Mouse (Mus musculus): ENCODE data around the gene Fbln7. TPM values are rescaled to one million over a fixed set of nuclear protein-coding genes. Genes with fewer than 3 reads are reported as not detected.

Gene Fbln7
- polyA plus RNA-seq, 1 experiment: 0.09 TPM

GRCm38 (mm10) chr2:128850036-128850435 lies 12.7 kb upstream of the Fbln7 start:
- no peak for TF ChIP-seq FOSL1 (IDR thresholded peaks at IDR 0.05; ENCODE audit: insufficient read depth, low read length, poor library complexity, severe bottlenecking)
- TF ChIP-seq MYOG (IDR thresholded peaks at IDR 0.05; ENCODE audit: control insufficient read depth, extremely low read depth, insufficient read length): no peak
- TF ChIP-seq MYOD1 (IDR thresholded peaks at IDR 0.05; ENCODE audit: control insufficient read depth, insufficient read length, low read depth): no peak
- TF ChIP-seq CTCF (IDR thresholded peaks at IDR 0.05; ENCODE audit: control insufficient read depth, insufficient read depth, insufficient read length): no peak
- no peak for TF ChIP-seq CEBPB (IDR thresholded peaks at IDR 0.05; ENCODE audit: low read depth)
- Histone ChIP-seq H3K36me3 (ENCODE audit: control insufficient read depth, insufficient read depth) (peaks cover 55% of the 10 kb centered on the region), H3ac (ENCODE audit: control insufficient read depth, insufficient read length, low read depth) (no peak overlapping the region), H3K4me3 (ENCODE audit: insufficient read depth, poor library complexity, severe bottlenecking) (no peak overlapping the region), H3K79me3 (ENCODE audit: low read depth) (no peaks in the 10 kb centered on the region), H3K79me2 (ENCODE audit: control insufficient read depth, insufficient read depth) (no peaks in the 10 kb centered on the region), H3K27me3 (ENCODE audit: control insufficient read depth, insufficient read depth, insufficient read length) (no peaks in the 10 kb centered on the region)

- peaks cover 11% of the 10 kb centered on the region for H3K36me3 ChIP-seq (ENCODE audit: control insufficient read depth, insufficient read depth)
- TF ChIP-seq MAX (IDR thresholded peaks at IDR 0.05) (no peak), USF1 (IDR thresholded peaks at IDR 0.05; ENCODE audit: low read depth) (no peak)
- no peaks in the 10 kb centered on the region for H3K79me3 ChIP-seq (ENCODE audit: low read depth)
- no peaks in the 10 kb centered on the region for H3K27me3 ChIP-seq (ENCODE audit: control insufficient read depth, insufficient read depth, insufficient read length)
- no peak overlapping the region for H3ac ChIP-seq (ENCODE audit: control insufficient read depth, insufficient read length, low read depth)
- no peak overlapping the region for H3K4me3 ChIP-seq (ENCODE audit: insufficient read depth, poor library complexity, severe bottlenecking)
- no peaks in the 10 kb centered on the region for H3K79me2 ChIP-seq (ENCODE audit: control insufficient read depth, insufficient read depth)
Measured at GRCm38 (mm10) chr2:128856673-128857072, 6.1 kb upstream of the Fbln7 start.

- Histone ChIP-seq H3K4me3 (ENCODE audit: insufficient read depth, poor library complexity, severe bottlenecking) (no peak overlapping the region), H3K79me2 (ENCODE audit: control insufficient read depth, insufficient read depth) (no peaks in the 10 kb centered on the region), H3K36me3 (ENCODE audit: control insufficient read depth, insufficient read depth) (no peaks in the 10 kb centered on the region), H3K27me3 (ENCODE audit: control insufficient read depth, insufficient read depth, insufficient read length) (peaks cover 3% of the 10 kb centered on the region), H3ac (ENCODE audit: control insufficient read depth, insufficient read length, low read depth) (no peak overlapping the region), H3K79me3 (ENCODE audit: low read depth) (no peaks in the 10 kb centered on the region)
- TF ChIP-seq MYOG (IDR thresholded peaks at IDR 0.05; ENCODE audit: control insufficient read depth, extremely low read depth, insufficient read length) (no peak), FOSL1 (IDR thresholded peaks at IDR 0.05; ENCODE audit: insufficient read depth, low read length, poor library complexity, severe bottlenecking) (no peak), MAX (IDR thresholded peaks at IDR 0.05) (no peak), CTCF (IDR thresholded peaks at IDR 0.05; ENCODE audit: control insufficient read depth, insufficient read depth, insufficient read length) (no peak), USF1 (IDR thresholded peaks at IDR 0.05; ENCODE audit: low read depth) (no peak), MYOD1 (IDR thresholded peaks at IDR 0.05; ENCODE audit: control insufficient read depth, insufficient read length, low read depth) (no peak), CEBPB (IDR thresholded peaks at IDR 0.05; ENCODE audit: low read depth) (no peak)
Measured at GRCm38 (mm10) chr2:128858962-128859361, 3.8 kb upstream of the Fbln7 start.

GRCm38 (mm10) chr2:128859861-128860260 lies 2.9 kb upstream of the Fbln7 start:
- TF ChIP-seq CTCF (IDR thresholded peaks at IDR 0.05; ENCODE audit: control insufficient read depth, insufficient read depth, insufficient read length) (no peak), MAX (IDR thresholded peaks at IDR 0.05) (no peak), MYOD1 (IDR thresholded peaks at IDR 0.05; ENCODE audit: control insufficient read depth, insufficient read length, low read depth) (no peak), MYOG (IDR thresholded peaks at IDR 0.05; ENCODE audit: control insufficient read depth, extremely low read depth, insufficient read length) (no peak), FOSL1 (IDR thresholded peaks at IDR 0.05; ENCODE audit: insufficient read depth, low read length, poor library complexity, severe bottlenecking) (no peak), USF1 (IDR thresholded peaks at IDR 0.05; ENCODE audit: low read depth) (no peak), CEBPB (IDR thresholded peaks at IDR 0.05; ENCODE audit: low read depth) (no peak)
- Histone ChIP-seq H3K4me3 (ENCODE audit: insufficient read depth, poor library complexity, severe bottlenecking) (no peak overlapping the region), H3K27me3 (ENCODE audit: control insufficient read depth, insufficient read depth, insufficient read length) (peaks cover 6% of the 10 kb centered on the region), H3K79me2 (ENCODE audit: control insufficient read depth, insufficient read depth) (no peaks in the 10 kb centered on the region), H3ac (ENCODE audit: control insufficient read depth, insufficient read length, low read depth) (no peak overlapping the region), H3K36me3 (ENCODE audit: control insufficient read depth, insufficient read depth) (no peaks in the 10 kb centered on the region), H3K79me3 (ENCODE audit: low read depth) (no peaks in the 10 kb centered on the region)

- TF ChIP-seq MYOD1 (IDR thresholded peaks at IDR 0.05; ENCODE audit: control insufficient read depth, insufficient read length, low read depth) (no peak), CTCF (IDR thresholded peaks at IDR 0.05; ENCODE audit: control insufficient read depth, insufficient read depth, insufficient read length) (peak; percentile 15)
- Histone ChIP-seq H3K79me3 (ENCODE audit: low read depth) (no peaks in the 10 kb centered on the region), H3K27me3 (ENCODE audit: control insufficient read depth, insufficient read depth, insufficient read length) (peaks cover 13% of the 10 kb centered on the region), H3K36me3 (ENCODE audit: control insufficient read depth, insufficient read depth) (no peaks in the 10 kb centered on the region), H3ac (ENCODE audit: control insufficient read depth, insufficient read length, low read depth) (peak overlapping the region; percentile 22), H3K4me3 (ENCODE audit: insufficient read depth, poor library complexity, severe bottlenecking) (no peak overlapping the region), H3K79me2 (ENCODE audit: control insufficient read depth, insufficient read depth) (no peaks in the 10 kb centered on the region)
Measured at GRCm38 (mm10) chr2:128863777-128864331, 1.1 kb downstream of the Fbln7 start.

- H3K79me2 ChIP-seq (ENCODE audit: control insufficient read depth, insufficient read depth): no peaks in the 10 kb centered on the region
- no peak overlapping the region for H3ac ChIP-seq (ENCODE audit: control insufficient read depth, insufficient read length, low read depth)
- no peaks in the 10 kb centered on the region for H3K79me3 ChIP-seq (ENCODE audit: low read depth)
- no peak overlapping the region for H3K4me3 ChIP-seq (ENCODE audit: insufficient read depth, poor library complexity, severe bottlenecking)
- no peaks in the 10 kb centered on the region for H3K36me3 ChIP-seq (ENCODE audit: control insufficient read depth, insufficient read depth)
- TF ChIP-seq FOSL1 (IDR thresholded peaks at IDR 0.05; ENCODE audit: insufficient read depth, low read length, poor library complexity, severe bottlenecking) (no peak), USF1 (IDR thresholded peaks at IDR 0.05; ENCODE audit: low read depth) (no peak), MYOG (IDR thresholded peaks at IDR 0.05; ENCODE audit: control insufficient read depth, extremely low read depth, insufficient read length) (no peak), MYOD1 (IDR thresholded peaks at IDR 0.05; ENCODE audit: control insufficient read depth, insufficient read length, low read depth) (no peak), CEBPB (IDR thresholded peaks at IDR 0.05; ENCODE audit: low read depth) (no peak), MAX (IDR thresholded peaks at IDR 0.05) (no peak), CTCF (IDR thresholded peaks at IDR 0.05; ENCODE audit: control insufficient read depth, insufficient read depth, insufficient read length) (no peak)
- peaks cover 13% of the 10 kb centered on the region for H3K27me3 ChIP-seq (ENCODE audit: control insufficient read depth, insufficient read depth, insufficient read length)
Measured at GRCm38 (mm10) chr2:128865061-128865460, 2.3 kb downstream of the Fbln7 start.
